Mouse (Mus musculus) limb, embryonic 15.5 days (tissue): ENCODE measurements around the gene Olfr91. TPM values are rescaled to one million over a fixed set of nuclear protein-coding genes. Genes with fewer than 3 reads are reported as not detected.
"Not testable (repeated sequence)": the region's sequence is repeated elsewhere in the genome, so short reads cannot be mapped to it uniquely, and the experiment has no call there.

Experiments
- ATAC-seq: fragments of 200-750 bp; cut with Nextera tagmentation; 2 replicates; pipeline ENCODE4 v1.8.0; 2017; ENCODE audit warnings: low read depth, moderate TSS enrichment; ENCODE audit not compliant: insufficient number of reproducible peaks, low FRiP score, low TSS enrichment
- H3K27ac ChIP-seq: fragments of 300-500 bp; sonication (generic); 2 replicates; pipeline ENCODE4 v1.5.1; 2015; ENCODE audit warnings: moderate library complexity, mild to moderate bottlenecking, inconsistent platforms
- H3K27me3 ChIP-seq: fragments of 300-500 bp; sonication (generic); 2 replicates; pipeline ENCODE4 v1.6.1; 2015; ENCODE audit warnings: inconsistent platforms
- H3K36me3 ChIP-seq: fragments of 300-500 bp; sonication (generic); 2 replicates; pipeline ENCODE4 v1.6.1; 2015; ENCODE audit warnings: inconsistent platforms
- H3K4me1 ChIP-seq: fragments of 300-500 bp; sonication (generic); 2 replicates; pipeline ENCODE4 v1.6.1; 2015; ENCODE audit warnings: inconsistent platforms
- H3K4me2 ChIP-seq: fragments of 300-500 bp; sonication (generic); 2 replicates; pipeline ENCODE4 v1.6.1; 2015; ENCODE audit warnings: mild to moderate bottlenecking, inconsistent platforms
- H3K4me3 ChIP-seq: fragments of 300-500 bp; sonication (generic); 2 replicates; pipeline ENCODE4 v1.5.1; 2015; ENCODE audit warnings: mild to moderate bottlenecking, inconsistent platforms
- H3K9ac ChIP-seq: fragments of 300-500 bp; sonication (generic); 2 replicates; pipeline ENCODE4 v1.6.1; 2015; ENCODE audit warnings: inconsistent platforms
- H3K9me3 ChIP-seq: fragments of 300-500 bp; sonication (generic); 2 replicates; pipeline ENCODE4 v1.6.1; 2016; ENCODE audit warnings: inconsistent platforms
- WGBS: fragments of 180-500 bp; shearing (Covaris S2); methylation state at CpG from one replicate; pipeline ENCODE4 v1.1.7; 2015; 5-methylcytosine and 5-hydroxymethylcytosine counted together
- polyA plus RNA-seq: library from polyadenylated mRNA; unstranded; fragments of >200 nt; fragmentation: Nextera tagmentation; extraction: Ambion mirVana; gene quantifications from 2 replicates; pipeline ENCODE4 v1.2.1, GENCODE M21; 2015

Gene Olfr91
- not detected in 2 replicates for polyA plus RNA-seq

- ATAC-seq: no peak
Observed at GRCm38 (mm10) chr17:37098178-37098577, at the start of gene Olfr91. Gene Olfr91 (minus strand): TSS chr17:37098278.

GRCm38 (mm10) chr17:37131366-37131765 is 33.3 kb upstream of the Olfr91 start:
- 72% methylated on average over 4 of the region's 4 CpGs for WGBS
- H3K4me2 ChIP-seq, H3K4me3 ChIP-seq, H3K27me3 ChIP-seq, H3K27ac ChIP-seq, ATAC-seq, H3K9me3 ChIP-seq, H3K36me3 ChIP-seq, H3K4me1 ChIP-seq, H3K9ac ChIP-seq: not testable (repeated sequence)

More at GRCm38 (mm10) chr17:37098178-37098577, at the start of gene Olfr91:
- Histone ChIP-seq H3K36me3 (no peaks in the 10 kb centered on the region), H3K4me2 (no peak within 1 kb of the TSS), H3K9ac (no peak within 1 kb of the TSS), H3K27me3 (no peaks in the 10 kb centered on the region), H3K9me3 (no peaks in the 10 kb centered on the region), H3K4me1 (no peaks in the 10 kb centered on the region), H3K27ac (no peak within 1 kb of the TSS), H3K4me3 (no peak within 1 kb of the TSS)
- 93% methylated on average over 1 of the region's 1 CpGs for WGBS

GRCm38 (mm10) chr17:37119988-37120387 is 21.9 kb upstream of the Olfr91 start, which contains the start of gene Olfr92:
Gene Olfr92 (minus strand): TSS chr17:37120088.
- H3K4me1 ChIP-seq: no peaks in the 10 kb centered on the region
- no peaks in the 10 kb centered on the region for H3K9me3 ChIP-seq
- ATAC-seq: no peak
- no peaks in the 10 kb centered on the region for H3K27me3 ChIP-seq
- H3K36me3 ChIP-seq: no peaks in the 10 kb centered on the region
- 90% methylated on average over 2 of the region's 2 CpGs for WGBS
- no peak within 1 kb of the TSS for H3K4me3 ChIP-seq
- no peak within 1 kb of the TSS for H3K9ac ChIP-seq
- no peak within 1 kb of the TSS for H3K4me2 ChIP-seq
- no peak within 1 kb of the TSS for H3K27ac ChIP-seq

DNA sequence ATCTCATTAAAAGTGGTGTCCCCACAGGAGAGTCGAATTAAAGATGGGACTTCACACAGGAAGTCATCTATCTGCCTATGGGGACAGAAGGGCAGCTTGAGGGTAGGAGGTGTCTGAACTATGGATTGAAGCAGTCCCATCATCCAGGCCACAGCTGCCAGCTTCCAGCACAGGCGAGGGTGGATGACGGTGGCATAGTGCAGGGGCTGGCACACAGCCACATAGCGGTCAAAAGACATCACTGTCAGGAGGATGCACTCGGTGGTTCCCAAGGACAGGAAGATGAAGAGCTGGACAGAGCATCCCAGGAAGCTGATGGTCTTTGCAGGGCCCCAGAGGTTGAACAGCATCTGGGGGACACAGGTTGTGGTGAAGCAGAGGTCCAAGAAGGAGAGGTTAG is 4.8 kb downstream of the Olfr91 start:
- no peaks in the 10 kb centered on the region for H3K4me1 ChIP-seq
- no peak overlapping the region for H3K4me3 ChIP-seq
- no peaks in the 10 kb centered on the region for H3K9me3 ChIP-seq
- no peak overlapping the region for H3K4me2 ChIP-seq
- no peaks in the 10 kb centered on the region for H3K36me3 ChIP-seq
- H3K27ac ChIP-seq: no peak overlapping the region
- no peaks in the 10 kb centered on the region for H3K27me3 ChIP-seq
- ATAC-seq: no peak
- H3K9ac ChIP-seq: no peak overlapping the region
- WGBS: 84% methylated on average over 5 of the region's 5 CpGs

DNA sequence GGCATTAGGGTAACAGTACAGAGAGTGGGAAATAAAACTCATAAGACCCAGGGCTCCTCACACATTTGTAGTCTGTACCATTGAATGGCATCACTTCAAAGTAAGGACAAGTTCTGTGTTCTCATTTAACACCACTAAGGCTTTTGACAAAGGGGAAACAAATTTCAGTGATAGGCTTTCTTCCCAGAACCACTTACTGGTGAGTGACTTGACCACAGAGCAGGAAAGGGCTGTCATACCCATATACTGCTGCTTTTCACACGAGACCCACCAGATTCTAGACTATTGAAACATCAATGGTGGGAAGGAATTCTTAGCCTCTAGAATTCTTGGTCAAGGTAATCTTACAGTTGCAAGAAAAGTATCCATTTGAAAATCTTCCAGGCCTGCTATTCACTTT is 5.9 kb downstream of the Olfr91 start:
- 65% methylated on average over 1 of the region's 1 CpGs for WGBS
- Histone ChIP-seq H3K4me3 (no peak overlapping the region), H3K9ac (no peak overlapping the region), H3K36me3 (no peaks in the 10 kb centered on the region), H3K27ac (no peak overlapping the region), H3K9me3 (no peaks in the 10 kb centered on the region), H3K27me3 (no peaks in the 10 kb centered on the region), H3K4me2 (no peak overlapping the region), H3K4me1 (no peaks in the 10 kb centered on the region)
- ATAC-seq: no peak

DNA sequence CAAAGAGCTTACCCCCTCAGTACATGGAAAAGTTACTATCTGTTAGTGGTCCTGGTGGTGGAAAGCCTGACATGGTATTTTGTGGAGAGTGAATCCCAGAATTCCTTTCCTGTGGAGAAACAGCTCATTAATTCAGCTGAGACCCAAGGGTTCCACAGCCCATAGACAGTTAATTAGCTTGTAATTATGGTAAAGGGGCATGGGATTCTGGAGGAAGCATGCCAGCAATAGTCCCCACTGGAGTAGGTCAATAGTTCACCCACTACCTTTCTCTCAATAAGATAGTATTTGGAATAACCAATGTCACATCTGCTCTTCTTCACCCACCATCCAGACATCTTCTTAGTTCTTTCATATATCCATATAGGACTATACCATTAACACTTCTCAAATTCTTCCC is 9.7 kb downstream of the Olfr91 start, which contains the start of gene Olfr90:
Gene Olfr90, minus strand, starts transcription at position 101 of the 400 bp plus-strand sequence.
- no peak for ATAC-seq
- no peaks in the 10 kb centered on the region for H3K27me3 ChIP-seq
- no peak within 1 kb of the TSS for H3K4me2 ChIP-seq
- H3K4me3 ChIP-seq: no peak within 1 kb of the TSS
- H3K4me1 ChIP-seq: no peaks in the 10 kb centered on the region
- H3K9me3 ChIP-seq: no peaks in the 10 kb centered on the region
- H3K27ac ChIP-seq: no peak within 1 kb of the TSS
- no peaks in the 10 kb centered on the region for H3K36me3 ChIP-seq
- no peak within 1 kb of the TSS for H3K9ac ChIP-seq

GRCm38 (mm10) chr17:37085545-37085944 is 12.5 kb downstream of the Olfr91 start:
- ATAC-seq: no peak
- H3K27me3 ChIP-seq: no peaks in the 10 kb centered on the region
- no peaks in the 10 kb centered on the region for H3K9me3 ChIP-seq
- H3K4me3 ChIP-seq: no peak overlapping the region
- 74% methylated on average over 10 of the region's 10 CpGs for WGBS
- no peak overlapping the region for H3K9ac ChIP-seq
- H3K36me3 ChIP-seq: no peaks in the 10 kb centered on the region
- no peak overlapping the region for H3K27ac ChIP-seq
- H3K4me1 ChIP-seq: no peaks in the 10 kb centered on the region
- H3K4me2 ChIP-seq: no peak overlapping the region

DNA sequence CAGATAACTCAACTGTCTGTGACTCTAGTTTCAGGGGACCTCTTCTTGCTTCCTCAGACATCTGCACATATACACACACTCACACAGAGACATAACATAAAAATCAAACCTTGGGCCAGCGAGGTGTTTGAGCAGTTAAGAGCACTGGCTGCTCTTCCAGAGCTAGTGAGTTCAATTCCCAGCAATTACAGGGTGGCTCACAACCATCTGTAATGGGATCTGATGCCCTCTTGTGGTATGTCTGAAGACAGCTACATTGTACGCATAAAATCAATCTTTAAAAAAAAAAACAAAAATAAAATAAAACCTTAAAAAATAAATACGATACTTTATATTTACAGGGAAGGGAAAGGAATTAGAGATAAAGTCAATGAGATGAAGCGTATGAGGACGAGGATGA is 13.4 kb downstream of the Olfr91 start:
- Histone ChIP-seq H3K9ac (no peak overlapping the region), H3K4me3 (no peak overlapping the region), H3K9me3 (no peaks in the 10 kb centered on the region), H3K4me2 (no peak overlapping the region), H3K27me3 (no peaks in the 10 kb centered on the region), H3K27ac (no peak overlapping the region), H3K36me3 (no peaks in the 10 kb centered on the region), H3K4me1 (no peaks in the 10 kb centered on the region)
- ATAC-seq: no peak
- 64% methylated on average over 5 of the region's 5 CpGs for WGBS

DNA sequence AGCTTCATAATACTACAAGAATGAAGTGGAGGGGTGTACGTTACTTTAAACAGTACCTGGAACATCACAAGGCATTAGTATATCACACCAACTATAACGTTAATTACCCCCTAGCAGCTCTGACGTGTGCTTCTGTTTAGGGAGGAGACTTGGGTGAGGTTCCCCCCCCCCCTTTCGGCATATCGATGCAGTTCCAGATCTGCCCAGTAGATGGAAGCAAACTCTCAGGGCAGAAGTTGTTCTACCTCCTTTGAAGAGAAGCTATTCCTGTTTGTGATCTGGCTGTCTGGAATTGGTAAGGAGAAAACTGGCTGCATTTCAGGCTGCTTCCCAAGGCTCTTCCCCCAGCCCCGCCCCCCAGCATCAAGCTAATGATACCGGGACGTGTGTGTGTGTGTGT is 14.8 kb downstream of the Olfr91 start:
- WGBS: 2% methylated on average over 8 of the region's 8 CpGs
- H3K36me3 ChIP-seq: no peaks in the 10 kb centered on the region
- H3K9me3 ChIP-seq: no peaks in the 10 kb centered on the region
- H3K4me2 ChIP-seq: no peak overlapping the region
- H3K4me3 ChIP-seq: no peak overlapping the region
- H3K27me3 ChIP-seq: no peaks in the 10 kb centered on the region
- no peak overlapping the region for H3K9ac ChIP-seq
- H3K27ac ChIP-seq: no peak overlapping the region
- ATAC-seq: peak; percentile 27; the same call in 1 of the 2 replicates
- H3K4me1 ChIP-seq: no peaks in the 10 kb centered on the region

DNA sequence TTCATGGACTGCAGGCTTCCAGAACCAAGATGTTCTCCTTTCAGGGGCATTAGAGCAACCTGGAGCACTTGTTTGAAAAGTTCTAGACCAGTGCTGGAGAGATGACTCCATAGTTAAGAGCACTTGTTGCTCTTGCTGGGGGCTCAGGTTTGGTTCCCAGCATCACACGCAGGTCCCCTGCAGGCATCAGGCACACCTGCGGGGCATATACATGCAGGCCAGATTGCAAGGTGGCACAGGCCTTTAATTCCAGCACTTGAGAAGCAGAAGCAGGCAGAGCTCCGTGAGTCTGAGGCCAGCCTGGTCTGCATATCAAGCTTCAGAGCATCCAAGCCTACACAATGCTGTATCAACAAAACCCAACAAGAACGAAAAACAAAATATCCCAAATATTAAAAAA is 16.4 kb downstream of the Olfr91 start:
- ATAC-seq: no peak
- WGBS: 85% methylated on average over 4 of the region's 4 CpGs
- H3K36me3 ChIP-seq: no peaks in the 10 kb centered on the region
- H3K9me3 ChIP-seq: no peaks in the 10 kb centered on the region
- H3K4me2 ChIP-seq: no peak overlapping the region
- H3K9ac ChIP-seq: no peak overlapping the region
- H3K4me1 ChIP-seq: peaks cover 2% of the 10 kb centered on the region; the same call in 1 of the 2 replicates
- no peak overlapping the region for H3K4me3 ChIP-seq
- no peaks in the 10 kb centered on the region for H3K27me3 ChIP-seq
- H3K27ac ChIP-seq: no peak overlapping the region

GRCm38 (mm10) chr17:37080119-37080518 is 18.0 kb downstream of the Olfr91 start:
- no peak for ATAC-seq
- Histone ChIP-seq H3K27me3 (no peaks in the 10 kb centered on the region), H3K27ac (no peak overlapping the region), H3K36me3 (peaks cover 11% of the 10 kb centered on the region; the same call in 1 of the 2 replicates), H3K4me3 (no peak overlapping the region), H3K4me2 (no peak overlapping the region), H3K4me1 (peaks cover 2% of the 10 kb centered on the region; the same call in 1 of the 2 replicates), H3K9me3 (no peaks in the 10 kb centered on the region), H3K9ac (no peak overlapping the region)
- WGBS: 18% methylated on average over 5 of the region's 5 CpGs

GRCm38 (mm10) chr17:37078990-37079389 is 19.1 kb downstream of the Olfr91 start:
- no peak overlapping the region for H3K4me3 ChIP-seq
- H3K9me3 ChIP-seq: no peaks in the 10 kb centered on the region
- 24% methylated on average over 2 of the region's 2 CpGs for WGBS
- no peak overlapping the region for H3K4me2 ChIP-seq
- H3K9ac ChIP-seq: no peak overlapping the region
- no peaks in the 10 kb centered on the region for H3K27me3 ChIP-seq
- H3K27ac ChIP-seq: no peak overlapping the region
- no peak for ATAC-seq
- peaks cover 2% of the 10 kb centered on the region; the same call in 1 of the 2 replicates for H3K4me1 ChIP-seq
- H3K36me3 ChIP-seq: peaks cover 21% of the 10 kb centered on the region

DNA sequence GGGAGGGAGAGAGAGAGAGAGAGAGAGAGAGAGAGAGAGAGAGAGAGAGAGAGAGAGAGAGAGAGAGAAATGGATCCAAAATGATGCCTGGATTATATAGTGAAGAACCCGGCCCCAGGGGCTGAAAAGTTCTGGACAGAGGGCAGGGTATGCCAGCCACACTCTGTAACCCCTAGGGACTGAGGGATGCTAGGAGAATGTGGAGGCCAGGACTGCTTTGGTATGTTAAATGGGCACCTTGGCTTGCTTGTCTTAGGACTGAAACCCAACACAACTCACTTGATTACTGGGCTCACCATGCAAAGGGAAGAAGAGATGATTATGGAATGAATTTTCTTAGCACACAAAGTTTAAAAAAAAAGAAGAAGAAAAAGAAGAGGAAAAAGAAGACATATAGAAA is 19.9 kb downstream of the Olfr91 start:
- WGBS: 45% methylated on average over 1 of the region's 1 CpGs
- no peak for ATAC-seq
- H3K27me3 ChIP-seq: no peaks in the 10 kb centered on the region

More for the DNA sequence above, 19.9 kb downstream of the Olfr91 start:
- Histone ChIP-seq H3K4me2 (no peak overlapping the region), H3K9me3 (no peaks in the 10 kb centered on the region), H3K4me1 (peaks cover 2% of the 10 kb centered on the region; the same call in 1 of the 2 replicates), H3K36me3 (peaks cover 29% of the 10 kb centered on the region), H3K4me3 (no peak overlapping the region), H3K27ac (no peak overlapping the region), H3K9ac (no peak overlapping the region)
